Mouse (Mus musculus) embryonic facial prominence, embryonic 14.5 days (tissue): Measurements from ENCODE around the gene Jak1. TPM values are rescaled to one million over a fixed set of nuclear protein-coding genes. Genes with fewer than 3 reads are reported as not detected.

Experiments
- ATAC-seq: fragments of 200-750 bp; cut with Nextera tagmentation; 2 replicates; pipeline ENCODE4 v1.8.0; 2017; ENCODE audit warnings: low read depth, moderate number of reproducible peaks, moderate TSS enrichment
- DNase-seq: peaks from one replicate; pipeline ENCODE4 v3.0.0-alpha.2; 2015; ENCODE audit warnings: low spot score
- H3K27ac ChIP-seq: fragments of 300-500 bp; sonication (generic); replicated peaks from 2 replicates; pipeline ENCODE4 v1.5.1; 2014; ENCODE audit warnings: low read depth, mild to moderate bottlenecking, low read length, moderate library complexity
- H3K27me3 ChIP-seq: fragments of 300-500 bp; sonication (generic); replicated peaks from 2 replicates; pipeline ENCODE4 v1.6.1; 2014; ENCODE audit warnings: low read length; ENCODE audit not compliant: control insufficient read depth, insufficient read depth
- H3K36me3 ChIP-seq: fragments of 300-500 bp; sonication (generic); 2 replicates; pipeline ENCODE4 v1.6.1; 2014; ENCODE audit warnings: low read length, mixed read lengths; ENCODE audit not compliant: control insufficient read depth, insufficient read depth
- H3K4me1 ChIP-seq: fragments of 300-500 bp; sonication (generic); 2 replicates; pipeline ENCODE4 v1.6.1; 2014; ENCODE audit warnings: antibody characterized with exemption, low read length; ENCODE audit not compliant: control insufficient read depth, insufficient read depth
- H3K4me2 ChIP-seq: fragments of 300-500 bp; sonication (generic); 2 replicates; pipeline ENCODE4 v1.6.1; 2014; ENCODE audit warnings: low read depth, mild to moderate bottlenecking, low read length, moderate library complexity, mixed read lengths
- H3K4me3 ChIP-seq: fragments of 300-500 bp; sonication (generic); 2 replicates; pipeline ENCODE4 v1.5.1; 2014; ENCODE audit warnings: low read depth, mild to moderate bottlenecking, low read length
- H3K9ac ChIP-seq: fragments of 300-500 bp; sonication (generic); 2 replicates; pipeline ENCODE4 v1.6.1; 2014; ENCODE audit warnings: low read depth, mild to moderate bottlenecking, low read length, moderate library complexity, mixed read lengths
- H3K9me3 ChIP-seq: fragments of 300-500 bp; sonication (generic); 2 replicates; pipeline ENCODE4 v1.6.1; 2016; ENCODE audit warnings: low read length; ENCODE audit not compliant: control insufficient read depth
- WGBS: fragments of 180-500 bp; shearing (Covaris S2); extraction: QIAGEN DNeasy Blood & Tissue Kit; methylation state at CpG from one replicate; pipeline ENCODE4 v1.1.7; 2014; 5-methylcytosine and 5-hydroxymethylcytosine counted together
- polyA plus RNA-seq: library from polyadenylated mRNA; unstranded; fragments of >200 nt; fragmentation: Nextera tagmentation; extraction: Ambion mirVana; gene quantifications from 2 replicates; pipeline ENCODE4 v1.2.1, GENCODE M21; 2014

Gene Jak1
- polyA plus RNA-seq, 1 experiment from 2014 or later = 82.2 TPM

- 37% methylated on average over 9 of the region's 9 CpGs for WGBS
- Histone ChIP-seq H3K27ac (no peak overlapping the region), H3K4me1 (peaks cover 13% of the 10 kb centered on the region; the same call in 1 of the 2 replicates), H3K9ac (no peak overlapping the region), H3K27me3 (no peaks in the 10 kb centered on the region), H3K4me2 (no peak overlapping the region), H3K36me3 (no peaks in the 10 kb centered on the region), H3K9me3 (no peaks in the 10 kb centered on the region), H3K4me3 (no peak overlapping the region)
- DNase-seq (peak; percentile 75), ATAC-seq (no peak)
These were observed 67.5 kb downstream of the Jak1 start for GRCm38 (mm10) chr4:101197421-101198170.

- DNase-seq (no peak), ATAC-seq (no peak)
- Histone ChIP-seq H3K9me3 (no peaks in the 10 kb centered on the region), H3K4me3 (no peak overlapping the region), H3K27ac (no peak overlapping the region), H3K4me2 (no peak overlapping the region), H3K27me3 (no peaks in the 10 kb centered on the region), H3K36me3 (no peaks in the 10 kb centered on the region), H3K9ac (no peak overlapping the region), H3K4me1 (peaks cover 13% of the 10 kb centered on the region; the same call in 1 of the 2 replicates)
- WGBS = 86% methylated on average over 2 of the region's 2 CpGs
These were observed 68.7 kb downstream of the Jak1 start for GRCm38 (mm10) chr4:101196407-101196806.

- no peaks in the 10 kb centered on the region for H3K9me3 ChIP-seq
- no peak overlapping the region for H3K9ac ChIP-seq
- no peak overlapping the region for H3K27ac ChIP-seq
- ATAC-seq (no peak), DNase-seq (no peak)
- 70% methylated on average over 1 of the region's 1 CpGs for WGBS
- H3K4me3 ChIP-seq = no peak overlapping the region
- H3K36me3 ChIP-seq = peaks cover 8% of the 10 kb centered on the region; the same call in 1 of the 2 replicates
- no peaks in the 10 kb centered on the region for H3K27me3 ChIP-seq
- H3K4me2 ChIP-seq = no peak overlapping the region
- H3K4me1 ChIP-seq = peaks cover 13% of the 10 kb centered on the region; the same call in 1 of the 2 replicates
These were observed 70.9 kb downstream of the Jak1 start for GRCm38 (mm10) chr4:101194170-101194569.

- Histone ChIP-seq H3K9ac (no peak overlapping the region), H3K27ac (no peak overlapping the region), H3K27me3 (no peaks in the 10 kb centered on the region), H3K36me3 (peaks cover 21% of the 10 kb centered on the region; the same call in 1 of the 2 replicates), H3K9me3 (no peaks in the 10 kb centered on the region), H3K4me2 (no peak overlapping the region), H3K4me3 (no peak overlapping the region), H3K4me1 (peaks cover 4% of the 10 kb centered on the region; the same call in 1 of the 2 replicates)
- 88% methylated on average over 5 of the region's 5 CpGs for WGBS
- DNase-seq (no peak), ATAC-seq (no peak)
These were observed 72.7 kb downstream of the Jak1 start for GRCm38 (mm10) chr4:101192241-101192976.

GRCm38 (mm10) chr4:101187381-101187780, 77.7 kb downstream of the Jak1 start:
- ATAC-seq (no peak), DNase-seq (no peak)
- Histone ChIP-seq H3K27me3 (no peaks in the 10 kb centered on the region), H3K4me3 (no peak overlapping the region), H3K4me2 (no peak overlapping the region), H3K36me3 (peaks cover 39% of the 10 kb centered on the region), H3K9me3 (no peaks in the 10 kb centered on the region), H3K9ac (no peak overlapping the region), H3K4me1 (no peaks in the 10 kb centered on the region), H3K27ac (no peak overlapping the region)
- 83% methylated on average over 4 of the region's 4 CpGs for WGBS

- no peak overlapping the region for H3K9ac ChIP-seq
- H3K9me3 ChIP-seq = no peaks in the 10 kb centered on the region
- H3K27ac ChIP-seq = no peak overlapping the region
- H3K4me3 ChIP-seq = no peak overlapping the region
- H3K4me2 ChIP-seq = no peak overlapping the region
- no peaks in the 10 kb centered on the region for H3K4me1 ChIP-seq
- H3K36me3 ChIP-seq = peaks cover 46% of the 10 kb centered on the region
- no peak for ATAC-seq
- no peaks in the 10 kb centered on the region for H3K27me3 ChIP-seq
- DNase-seq = no peak
- WGBS = 88% methylated on average over 5 of the region's 5 CpGs
These were observed 78.5 kb downstream of the Jak1 start for GRCm38 (mm10) chr4:101186591-101186990.

GRCm38 (mm10) chr4:101185216-101185615, 79.9 kb downstream of the Jak1 start:
- H3K4me2 ChIP-seq = no peak overlapping the region
- no peak overlapping the region for H3K9ac ChIP-seq
- ATAC-seq = no peak
- no peaks in the 10 kb centered on the region for H3K4me1 ChIP-seq
- no peaks in the 10 kb centered on the region for H3K27me3 ChIP-seq
- no peak overlapping the region for H3K4me3 ChIP-seq
- DNase-seq = no peak
- WGBS = 61% methylated on average over 3 of the region's 3 CpGs
- H3K9me3 ChIP-seq = no peaks in the 10 kb centered on the region
- peaks cover 53% of the 10 kb centered on the region for H3K36me3 ChIP-seq
- no peak overlapping the region for H3K27ac ChIP-seq

GRCm38 (mm10) chr4:101182603-101183011, 82.5 kb downstream of the Jak1 start:
- Histone ChIP-seq H3K9ac (no peak overlapping the region), H3K4me3 (no peak overlapping the region), H3K4me1 (no peaks in the 10 kb centered on the region), H3K9me3 (no peaks in the 10 kb centered on the region), H3K36me3 (peaks cover 54% of the 10 kb centered on the region), H3K27me3 (no peaks in the 10 kb centered on the region), H3K27ac (no peak overlapping the region), H3K4me2 (no peak overlapping the region)
- peak; percentile 58 for DNase-seq
- ATAC-seq = peak; percentile 50; the same call in 1 of the 2 replicates
- WGBS = 43% methylated on average over 9 of the region's 9 CpGs
